Mouse (Mus musculus): Measurements from ENCODE around the gene Kit. TPM values are rescaled to one million over a fixed set of nuclear protein-coding genes. Genes with fewer than 3 reads are reported as not detected.

Gene Kit
- total RNA-seq, 1 experiment = 37.3 TPM

GRCm38 (mm10) chr5:75704584-75705175 lies 130.0 kb downstream of the Kit start:
- Histone ChIP-seq H3K4me3 (ENCODE audit: insufficient read depth in 1 of 2, low read depth in 1 of 2, low read length in 2 of 2, poor library complexity in 1 of 2, severe bottlenecking in 1 of 2) (no peak overlapping the region), H3K4me1 (ENCODE audit: control insufficient read depth in 2 of 2, insufficient read depth in 2 of 2, low read length in 2 of 2, poor library complexity in 1 of 2) (no peaks in the 10 kb centered on the region), H3K9me3 (ENCODE audit: control insufficient read depth, insufficient read depth, low read depth, low read length) (no peaks in the 10 kb centered on the region), H3K36me3 (ENCODE audit: control insufficient read depth, insufficient read depth, low read length, poor library complexity, severe bottlenecking) (no peaks in the 10 kb centered on the region), H3K9ac (ENCODE audit: insufficient read depth, low read depth, low read length, poor library complexity, severe bottlenecking) (no peak overlapping the region), H3K27ac (ENCODE audit: insufficient read depth, low read depth, low read length, poor library complexity, severe bottlenecking) (no peak overlapping the region)
- TF ChIP-seq ZC3H11A (IDR thresholded peaks at IDR 0.05; ENCODE audit: borderline replicate concordance, low read depth, low read length) (no peak), CHD2 (IDR thresholded peaks at IDR 0.05; ENCODE audit: low read depth, low read length) (no peak), ZNF384 (IDR thresholded peaks at IDR 0.05; ENCODE audit: low read depth, low read length) (peak; percentile 66), HCFC1 (IDR thresholded peaks at IDR 0.05; ENCODE audit: borderline replicate concordance, insufficient read depth, low read length) (no peak), MAFK (IDR thresholded peaks at IDR 0.05; ENCODE audit: insufficient read depth, low read depth, low read length) (no peak)
- in situ Hi-C loops (cut with MboI; ENCODE audit: low sequenced_read_pairs in 2 of 2, unreplicated experiment in 2 of 2) = no loop called here
- no peak for DNase-seq (ENCODE audit: low read depth, low spot score)

GRCm38 (mm10) chr5:75705421-75705820 lies 130.7 kb downstream of the Kit start:
- Histone ChIP-seq H3K4me1 (ENCODE audit: control insufficient read depth in 2 of 2, insufficient read depth in 2 of 2, low read length in 2 of 2, poor library complexity in 1 of 2) (no peaks in the 10 kb centered on the region), H3K9me3 (ENCODE audit: control insufficient read depth, insufficient read depth, low read depth, low read length) (no peaks in the 10 kb centered on the region), H3K36me3 (ENCODE audit: control insufficient read depth, insufficient read depth, low read length, poor library complexity, severe bottlenecking) (no peaks in the 10 kb centered on the region), H3K4me3 (ENCODE audit: insufficient read depth in 1 of 2, low read depth in 1 of 2, low read length in 2 of 2, poor library complexity in 1 of 2, severe bottlenecking in 1 of 2) (no peak overlapping the region), H3K9ac (ENCODE audit: insufficient read depth, low read depth, low read length, poor library complexity, severe bottlenecking) (no peak overlapping the region), H3K27ac (ENCODE audit: insufficient read depth, low read depth, low read length, poor library complexity, severe bottlenecking) (no peak overlapping the region)
- in situ Hi-C loops (cut with MboI; ENCODE audit: low sequenced_read_pairs in 2 of 2, unreplicated experiment in 2 of 2) = no loop called here
- TF ChIP-seq ZNF384 (IDR thresholded peaks at IDR 0.05; ENCODE audit: low read depth, low read length) = no peak
- TF ChIP-seq CHD2 (IDR thresholded peaks at IDR 0.05; ENCODE audit: low read depth, low read length) = no peak
- TF ChIP-seq MAFK (IDR thresholded peaks at IDR 0.05; ENCODE audit: insufficient read depth, low read depth, low read length) = no peak
- no peak for TF ChIP-seq HCFC1 (IDR thresholded peaks at IDR 0.05; ENCODE audit: borderline replicate concordance, insufficient read depth, low read length)
- no peak for TF ChIP-seq ZC3H11A (IDR thresholded peaks at IDR 0.05; ENCODE audit: borderline replicate concordance, low read depth, low read length)
- no peak for DNase-seq (ENCODE audit: low read depth, low spot score)
